Mouse (Mus musculus) forebrain, embryonic 15.5 days (tissue): Measurements from ENCODE around the gene Cyp21a1. TPM values are rescaled to one million over a fixed set of nuclear protein-coding genes. Genes with fewer than 3 reads are reported as not detected.
"Not testable (repeated sequence)": the region's sequence is repeated elsewhere in the genome, so short reads cannot be mapped to it uniquely, and the experiment has no call there.

Source experiments
- ATAC-seq: fragments of 200-750 bp; cut with Nextera tagmentation; replicated peaks from 2 replicates; pipeline ENCODE4 v1.8.0; 2017; ENCODE audit warnings: mild to moderate bottlenecking, moderate TSS enrichment, moderate library complexity
- H3K27ac ChIP-seq: fragments of 300-500 bp; sonication (generic); replicated peaks from 2 replicates; pipeline ENCODE4 v1.5.1; 2015; ENCODE audit warnings: mild to moderate bottlenecking, inconsistent platforms
- H3K27me3 ChIP-seq: fragments of 300-500 bp; sonication (generic); 2 replicates; pipeline ENCODE4 v1.6.1; 2015; ENCODE audit warnings: inconsistent platforms
- H3K36me3 ChIP-seq: fragments of 300-500 bp; sonication (generic); 2 replicates; pipeline ENCODE4 v1.6.1; 2015; ENCODE audit warnings: mild to moderate bottlenecking, inconsistent platforms
- H3K4me1 ChIP-seq: fragments of 300-500 bp; sonication (generic); 2 replicates; pipeline ENCODE4 v1.6.1; 2015; ENCODE audit warnings: inconsistent platforms
- H3K4me2 ChIP-seq: fragments of 300-500 bp; sonication (generic); replicated peaks from 2 replicates; pipeline ENCODE4 v1.6.1; 2015; ENCODE audit warnings: mild to moderate bottlenecking, inconsistent platforms
- H3K4me3 ChIP-seq: fragments of 300-500 bp; sonication (generic); 2 replicates; pipeline ENCODE4 v1.5.1; 2015; ENCODE audit warnings: mild to moderate bottlenecking, inconsistent platforms
- H3K9ac ChIP-seq: fragments of 300-500 bp; sonication (generic); replicated peaks from 2 replicates; pipeline ENCODE4 v1.6.1; 2015; ENCODE audit warnings: mild to moderate bottlenecking, inconsistent platforms
- H3K9me3 ChIP-seq: fragments of 300-500 bp; sonication (generic); 2 replicates; pipeline ENCODE4 v1.6.1; 2016; ENCODE audit warnings: inconsistent platforms
- WGBS: fragments of 180-500 bp; shearing (Covaris S2); methylation state at CpG from one replicate; pipeline ENCODE4 v1.1.7; 2015; ENCODE audit warnings: mixed read lengths; 5-methylcytosine and 5-hydroxymethylcytosine counted together
- polyA plus RNA-seq: library from polyadenylated mRNA; unstranded; fragments of >200 nt; fragmentation: Nextera tagmentation; extraction: Ambion mirVana; gene quantifications from 2 replicates; pipeline ENCODE4 v1.2.1, GENCODE M21; 2015

The Cyp21a1 gene
- polyA plus RNA-seq, 1 experiment from 2014 or later, result not detected

DNA sequence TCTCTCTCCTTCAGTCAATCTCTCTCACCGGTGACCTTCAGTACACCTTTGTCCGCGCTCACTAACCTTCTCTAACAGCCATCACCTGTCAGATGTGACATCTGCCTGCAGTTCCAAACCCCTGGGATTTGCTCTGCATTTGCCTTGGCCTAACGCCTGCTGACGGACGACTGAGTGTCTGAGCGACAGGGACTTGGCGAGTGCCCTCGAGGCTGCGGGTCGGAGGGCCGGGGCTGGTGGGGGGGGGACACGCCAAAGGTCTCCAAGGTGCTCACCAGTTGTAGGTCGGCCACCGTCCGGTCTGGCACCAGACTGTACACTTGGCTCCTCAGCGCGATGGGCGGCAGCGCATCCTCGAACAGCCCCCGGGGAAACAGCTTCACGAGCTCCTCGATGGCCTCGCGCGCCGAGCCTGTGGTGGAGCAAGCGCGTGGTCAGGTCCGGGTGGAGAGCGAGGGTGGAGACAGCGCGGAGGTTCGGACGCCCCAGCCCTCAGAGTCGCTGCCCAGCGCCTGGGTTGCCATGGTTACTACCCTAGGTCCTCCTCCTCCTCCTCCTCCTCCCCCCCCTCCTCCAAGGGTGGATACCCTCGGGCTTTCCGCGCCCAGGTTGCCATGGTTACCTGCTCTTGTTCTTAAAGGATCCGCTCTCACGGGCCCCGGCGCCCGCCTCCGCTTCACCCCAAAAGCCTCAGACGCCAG, 31.9 kb upstream of the Cyp21a1 start:
- Histone ChIP-seq H3K4me2 (peak overlapping the region; percentile 98), H3K4me3 (peak overlapping the region; percentile 80), H3K9me3 (no peaks in the 10 kb centered on the region), H3K9ac (peak overlapping the region; percentile 71), H3K4me1 (peaks cover 30% of the 10 kb centered on the region), H3K27me3 (no peaks in the 10 kb centered on the region), H3K27ac (peak overlapping the region; percentile 87), H3K36me3 (peaks cover 37% of the 10 kb centered on the region)
- peak; percentile 80 for ATAC-seq
- 3% methylated on average over 47 of the region's 48 CpGs for WGBS

DNA sequence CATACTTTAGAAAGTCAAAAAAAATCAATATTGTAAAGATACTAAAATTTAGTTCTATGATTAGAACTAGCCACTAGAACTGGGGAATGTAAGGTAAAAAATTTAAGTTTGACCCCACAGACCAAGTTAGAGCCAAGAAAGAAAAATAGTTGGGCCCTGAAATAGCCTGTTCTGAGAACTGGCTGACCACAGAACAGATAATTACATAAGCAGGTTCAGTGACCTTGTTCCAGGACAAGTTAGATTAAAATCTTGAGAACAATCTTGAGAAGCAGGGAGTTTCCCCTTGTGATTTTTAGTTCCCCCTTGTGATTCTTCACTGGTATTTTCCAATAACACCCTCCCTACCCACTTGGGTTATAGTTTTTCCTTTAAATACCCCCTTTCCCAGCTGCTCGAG, 26.4 kb upstream of the Cyp21a1 start:
- H3K4me1 ChIP-seq, H3K9ac ChIP-seq, H3K27me3 ChIP-seq, H3K9me3 ChIP-seq, H3K4me3 ChIP-seq, ATAC-seq, H3K27ac ChIP-seq, H3K4me2 ChIP-seq: not testable (repeated sequence)
- WGBS, result 83% methylated on average over 1 of the region's 1 CpGs
- peaks cover 56% of the 10 kb centered on the region for H3K36me3 ChIP-seq

DNA sequence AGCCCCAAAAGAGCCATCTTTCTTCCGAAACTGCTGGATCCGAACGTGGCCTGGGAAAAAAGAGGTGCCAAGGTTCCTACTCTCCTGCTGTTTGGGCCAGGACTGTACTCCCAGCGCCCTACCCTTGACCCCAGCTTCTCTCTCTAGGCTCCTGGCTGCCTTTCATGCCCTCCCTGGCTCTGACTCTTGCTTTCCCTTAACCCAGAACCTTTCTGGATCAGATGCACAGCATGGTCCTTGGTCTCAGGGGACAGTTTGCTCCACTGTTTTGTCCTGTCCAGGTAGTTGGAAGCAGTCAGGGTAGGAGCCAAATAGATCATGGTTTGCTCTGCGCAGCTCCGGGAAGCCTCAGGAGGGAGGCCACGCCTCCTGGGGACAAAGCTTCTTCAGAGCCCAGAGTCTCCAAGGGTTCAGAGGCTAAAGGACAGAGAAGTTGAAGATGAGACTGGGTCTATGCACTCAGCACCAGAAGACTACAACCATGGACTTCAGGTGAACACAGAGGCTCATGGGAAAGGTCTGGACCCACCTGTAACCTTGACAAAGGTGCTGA, 10.5 kb upstream of the Cyp21a1 start:
- no peak overlapping the region for H3K9ac ChIP-seq
- H3K4me2 ChIP-seq, result no peak overlapping the region
- WGBS, result 84% methylated on average over 7 of the region's 7 CpGs
- no peak overlapping the region for H3K27ac ChIP-seq
- no peaks in the 10 kb centered on the region for H3K4me1 ChIP-seq
- H3K9me3 ChIP-seq, result no peaks in the 10 kb centered on the region
- ATAC-seq, result no peak
- no peak overlapping the region for H3K4me3 ChIP-seq
- no peaks in the 10 kb centered on the region for H3K36me3 ChIP-seq
- no peaks in the 10 kb centered on the region for H3K27me3 ChIP-seq

DNA sequence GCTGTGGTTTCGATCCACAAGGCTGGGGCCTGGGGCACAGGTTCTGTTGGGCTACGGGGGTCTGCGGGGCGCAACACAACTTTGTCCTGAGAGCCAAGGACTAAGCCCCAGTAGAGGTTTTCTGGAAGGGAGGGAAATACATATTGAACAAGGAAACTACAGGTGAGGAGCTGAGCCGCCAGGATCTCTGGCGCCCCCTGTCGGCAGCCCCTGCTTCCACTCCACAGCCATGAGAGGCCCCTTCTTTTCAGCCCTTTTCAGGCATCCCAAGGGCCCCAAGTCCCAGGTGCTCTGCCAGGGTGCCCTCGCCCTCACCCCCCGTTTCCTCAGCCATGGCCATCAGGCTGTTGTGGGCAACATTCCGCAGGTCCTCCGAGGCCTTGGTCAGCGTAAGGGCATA, 9.4 kb upstream of the Cyp21a1 start:
- not testable (repeated sequence) for H3K36me3 ChIP-seq, H3K9me3 ChIP-seq, H3K4me3 ChIP-seq, ATAC-seq, H3K9ac ChIP-seq, H3K4me2 ChIP-seq, H3K4me1 ChIP-seq, H3K27me3 ChIP-seq, H3K27ac ChIP-seq
- WGBS, result 67% methylated on average over 12 of the region's 12 CpGs

DNA sequence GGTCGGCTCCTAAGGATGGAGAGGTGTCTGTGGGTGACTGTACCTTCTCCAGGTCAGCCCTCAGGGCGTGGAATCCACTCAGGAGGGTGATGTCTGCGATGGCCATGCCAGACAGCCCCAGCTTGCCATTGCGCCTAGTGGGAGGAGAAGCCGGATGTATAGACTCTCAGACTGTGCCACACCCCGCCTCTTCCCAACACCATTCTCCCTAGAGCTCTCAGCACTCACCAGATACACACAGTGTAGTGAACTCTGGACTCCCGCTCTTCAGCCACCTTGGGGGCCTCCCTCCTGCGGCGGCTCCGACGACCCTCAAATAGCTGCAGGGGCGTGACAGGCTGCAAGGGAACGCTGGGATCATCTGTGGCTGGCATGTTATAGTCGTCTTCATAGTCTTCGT, 6.9 kb upstream of the Cyp21a1 start:
- H3K4me2 ChIP-seq, result no peak overlapping the region
- H3K27ac ChIP-seq, result no peak overlapping the region
- H3K4me3 ChIP-seq, result no peak overlapping the region
- no peak overlapping the region for H3K9ac ChIP-seq
- WGBS, result 80% methylated on average over 15 of the region's 15 CpGs
- no peak for ATAC-seq
- no peaks in the 10 kb centered on the region for H3K4me1 ChIP-seq
- H3K27me3 ChIP-seq, result no peaks in the 10 kb centered on the region
- no peaks in the 10 kb centered on the region for H3K9me3 ChIP-seq
- no peaks in the 10 kb centered on the region for H3K36me3 ChIP-seq

DNA sequence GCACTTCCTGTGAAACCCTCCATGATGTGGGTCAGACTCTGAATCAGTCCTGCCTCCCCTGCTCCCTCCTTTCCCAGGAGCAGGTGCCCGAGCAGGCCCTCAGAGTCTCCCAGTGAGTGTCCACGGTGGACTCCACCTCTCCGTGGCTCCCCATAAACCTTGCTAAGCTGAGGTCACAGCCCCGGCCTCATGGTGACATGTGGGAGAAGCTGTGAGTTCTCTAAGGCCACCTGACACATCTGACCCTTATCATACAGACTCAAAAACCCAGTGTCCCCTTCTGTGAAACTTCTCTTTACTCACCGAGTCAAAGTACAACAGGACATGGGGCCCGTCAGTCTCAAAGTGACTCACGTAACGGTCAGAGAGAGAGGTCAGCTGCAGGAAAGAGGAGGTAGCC, 6.5 kb upstream of the Cyp21a1 start:
- 88% methylated on average over 8 of the region's 8 CpGs for WGBS
- not testable (repeated sequence) for H3K27me3 ChIP-seq, H3K4me3 ChIP-seq, H3K27ac ChIP-seq, H3K9ac ChIP-seq, H3K36me3 ChIP-seq, ATAC-seq, H3K4me2 ChIP-seq, H3K4me1 ChIP-seq, H3K9me3 ChIP-seq

DNA sequence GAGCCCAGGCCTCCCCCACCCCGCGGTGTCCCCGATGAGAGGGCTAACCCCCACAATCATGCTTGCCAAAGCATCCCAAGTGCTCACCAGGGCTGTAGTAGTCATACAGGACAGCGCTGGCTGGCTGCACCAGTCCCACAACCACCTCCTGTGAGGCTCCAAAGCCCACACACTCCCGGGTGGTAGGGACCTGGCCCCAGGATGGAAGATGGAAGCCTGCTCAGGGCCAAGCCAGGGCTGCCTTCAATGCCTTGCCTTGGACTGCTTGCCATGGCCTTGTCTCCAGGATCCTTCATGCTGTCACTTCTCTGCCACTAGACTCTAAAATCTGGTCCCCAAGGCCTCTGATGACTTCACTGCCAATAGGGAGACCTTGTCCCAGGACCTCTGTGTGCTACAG, 6.0 kb upstream of the Cyp21a1 start:
- not testable (repeated sequence) for H3K27me3 ChIP-seq, H3K36me3 ChIP-seq, H3K9ac ChIP-seq, H3K4me1 ChIP-seq, H3K27ac ChIP-seq, ATAC-seq, H3K4me3 ChIP-seq, H3K9me3 ChIP-seq, H3K4me2 ChIP-seq
- 81% methylated on average over 5 of the region's 5 CpGs for WGBS

DNA sequence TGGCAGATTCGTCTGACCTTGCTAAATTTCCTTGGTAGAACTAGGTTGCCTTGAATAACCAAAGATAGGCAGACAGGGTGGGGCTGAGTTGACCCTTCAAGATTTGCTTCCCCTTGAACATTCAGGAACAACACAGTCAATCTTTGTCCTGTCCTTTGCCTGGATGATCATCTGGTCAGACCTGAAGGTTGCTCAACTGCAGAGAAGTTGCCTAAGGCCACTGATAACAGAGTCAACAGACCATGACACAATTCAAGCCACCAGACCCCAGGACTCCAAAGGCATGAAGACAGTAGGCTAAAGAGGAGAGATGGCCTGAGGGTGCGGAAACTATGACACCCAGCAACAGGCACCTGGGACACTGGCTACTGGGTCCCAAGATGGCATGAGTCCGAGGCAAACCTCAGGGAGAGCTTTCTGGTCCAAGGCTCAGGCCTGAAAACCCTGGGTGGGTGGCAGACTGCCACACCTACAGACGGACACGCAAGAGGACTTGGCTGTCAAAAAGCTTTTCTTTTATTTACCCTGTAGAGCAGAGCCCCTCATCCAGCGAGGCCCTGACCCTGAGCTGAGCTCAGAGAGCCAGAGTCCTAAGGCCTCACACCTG, 4.3 kb upstream of the Cyp21a1 start:
- Histone ChIP-seq H3K4me1 (no peaks in the 10 kb centered on the region), H3K4me3 (no peak overlapping the region), H3K36me3 (no peaks in the 10 kb centered on the region), H3K9ac (no peak overlapping the region), H3K4me2 (no peak overlapping the region), H3K27me3 (no peaks in the 10 kb centered on the region), H3K27ac (no peak overlapping the region), H3K9me3 (no peaks in the 10 kb centered on the region)
- WGBS, result 83% methylated on average over 6 of the region's 6 CpGs
- no peak for ATAC-seq

DNA sequence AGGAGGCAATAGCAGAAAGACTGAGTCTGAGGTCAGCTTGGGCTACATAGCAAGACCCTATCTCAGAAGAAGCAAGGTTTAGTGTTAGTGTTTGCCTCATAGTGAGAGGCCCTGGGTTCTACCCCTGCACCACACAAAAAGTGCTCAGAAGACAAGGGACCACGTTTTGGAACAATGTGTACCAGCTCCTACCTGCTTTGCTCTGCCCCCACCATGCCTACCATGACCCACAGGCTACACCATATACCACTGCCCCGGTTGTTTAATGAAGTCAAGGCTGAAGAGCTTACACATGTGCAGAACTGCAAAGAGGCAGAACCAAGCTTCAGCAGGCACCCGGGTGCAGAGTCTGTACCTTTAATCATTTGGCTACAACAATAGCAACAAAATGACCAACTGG, 2.8 kb upstream of the Cyp21a1 start:
- H3K4me2 ChIP-seq, result no peak overlapping the region
- H3K36me3 ChIP-seq, result no peaks in the 10 kb centered on the region
- H3K4me3 ChIP-seq, result no peak overlapping the region
- no peaks in the 10 kb centered on the region for H3K4me1 ChIP-seq
- no peaks in the 10 kb centered on the region for H3K9me3 ChIP-seq
- no peak overlapping the region for H3K9ac ChIP-seq
- no peaks in the 10 kb centered on the region for H3K27me3 ChIP-seq
- ATAC-seq, result no peak
- no peak overlapping the region for H3K27ac ChIP-seq
- WGBS, result 64% methylated on average over 3 of the region's 3 CpGs

DNA sequence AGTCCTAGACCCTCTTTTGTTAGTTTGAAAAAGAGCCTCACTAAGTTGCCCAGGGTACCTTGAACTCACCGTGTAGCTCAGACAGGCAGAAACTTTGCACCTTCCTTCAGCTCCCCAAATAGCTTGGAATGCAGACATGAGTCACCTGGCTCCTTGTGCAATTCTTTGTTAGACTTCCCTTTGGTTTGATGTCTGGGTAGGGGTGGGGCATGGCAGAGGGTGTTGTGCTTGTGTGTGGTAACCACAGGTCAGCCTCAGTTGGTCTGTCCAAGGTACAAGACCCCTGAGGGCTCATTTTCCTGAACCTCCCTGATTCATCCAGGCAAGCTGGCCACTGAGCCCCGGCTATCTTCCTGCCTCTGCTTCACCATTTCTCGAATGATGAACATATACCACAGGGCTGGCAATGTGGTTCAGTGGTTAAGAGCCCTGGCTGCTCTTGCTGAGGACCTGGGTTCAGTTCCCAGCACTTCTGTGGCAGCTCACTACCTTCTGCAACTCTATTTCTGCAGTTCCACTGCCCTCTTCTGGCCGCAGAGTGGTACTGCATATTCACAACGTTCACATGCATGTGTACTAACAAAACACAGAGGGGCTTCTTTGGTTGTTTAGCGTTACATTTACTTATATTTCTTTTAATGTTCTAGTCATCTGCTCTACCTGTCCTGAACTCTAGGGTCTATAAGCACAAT, 656 bp upstream of the Cyp21a1 start:
- ATAC-seq, result no peak
- WGBS, result 67% methylated on average over 6 of the region's 6 CpGs
- Histone ChIP-seq H3K4me2 (no peak overlapping the region), H3K36me3 (no peaks in the 10 kb centered on the region), H3K27me3 (no peaks in the 10 kb centered on the region), H3K9ac (no peak overlapping the region), H3K9me3 (no peaks in the 10 kb centered on the region), H3K4me1 (no peaks in the 10 kb centered on the region), H3K4me3 (no peak overlapping the region), H3K27ac (no peak overlapping the region)

DNA sequence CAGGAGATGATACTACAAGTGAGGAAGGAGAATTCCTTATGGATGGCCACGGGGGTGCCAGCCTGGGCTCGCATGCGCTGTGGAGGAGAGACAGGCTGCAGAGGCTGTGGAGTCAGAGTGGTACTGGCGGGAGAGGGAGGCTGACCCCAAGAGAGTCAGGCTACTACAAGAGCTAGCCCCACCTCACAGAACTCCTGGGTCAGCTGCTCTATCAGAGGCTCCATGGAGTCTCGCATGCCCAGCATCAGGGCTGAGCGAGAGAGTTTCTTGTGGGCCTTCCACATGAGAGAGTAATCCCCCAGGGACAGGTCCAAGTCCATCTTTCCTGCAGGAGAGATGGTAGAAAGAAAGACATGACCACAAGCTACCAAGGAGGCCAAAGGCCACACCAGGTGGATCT, 994 bp downstream of the Cyp21a1 start:
- not testable (repeated sequence) for H3K36me3 ChIP-seq, H3K27me3 ChIP-seq, H3K27ac ChIP-seq, H3K9me3 ChIP-seq, H3K9ac ChIP-seq, ATAC-seq, H3K4me1 ChIP-seq, H3K4me2 ChIP-seq, H3K4me3 ChIP-seq
- WGBS, result 96% methylated on average over 6 of the region's 6 CpGs

DNA sequence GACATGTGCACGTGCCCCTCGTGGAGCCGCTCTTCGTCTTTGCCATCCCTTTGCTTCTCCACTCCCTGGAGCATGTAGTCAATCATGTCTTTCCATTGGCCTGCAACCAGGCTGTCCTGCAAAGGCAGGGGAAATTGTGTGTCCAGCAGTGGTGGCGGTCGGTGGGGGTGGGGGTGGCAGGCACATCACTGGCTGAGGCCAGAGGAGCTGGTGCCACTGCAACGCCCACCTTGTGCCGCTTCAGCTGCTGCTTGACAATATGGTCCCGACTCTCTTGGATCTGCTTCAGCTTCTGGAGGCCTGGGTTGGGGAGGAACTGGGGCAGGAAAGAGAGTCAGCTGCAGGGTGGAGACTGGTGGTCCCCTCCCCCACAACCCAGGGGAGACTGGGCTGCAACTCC, 1.6 kb downstream of the Cyp21a1 start:
- H3K9me3 ChIP-seq, H3K4me3 ChIP-seq, H3K4me1 ChIP-seq, H3K4me2 ChIP-seq, H3K36me3 ChIP-seq, ATAC-seq, H3K27ac ChIP-seq, H3K9ac ChIP-seq, H3K27me3 ChIP-seq: not testable (repeated sequence)
- 94% methylated on average over 9 of the region's 9 CpGs for WGBS
